Mouse (Mus musculus): Measurements from ENCODE around the gene Zfp277. TPM values are rescaled to one million over a fixed set of nuclear protein-coding genes. Genes with fewer than 3 reads are reported as not detected.

Gene Zfp277
- total RNA-seq, 2 experiments from 2014 or later, result 26.9 to 27.5 TPM

GRCm38 (mm10) chr12:40272710-40273109, 173.0 kb downstream of the Zfp277 start:
- ATAC-seq (replicated peaks; ENCODE audit: poor library complexity, severe bottlenecking), result no peak

GRCm38 (mm10) chr12:40268313-40268712, 177.4 kb downstream of the Zfp277 start:
- ATAC-seq (replicated peaks; ENCODE audit: poor library complexity, severe bottlenecking), result no peak

Other genes starting within 250 kb of the Zfp277 start
- gene Lsmem1, start 246.4 kb downstream of the Zfp277 start, total RNA-seq (2014; fragmentation: Nextera tagmentation), result not detected in 2 replicates
- 0.52 TPM in 1 of 2 replicates, not detected in the other for gene Lsmem1, start 246.4 kb downstream of the Zfp277 start, total RNA-seq (2017)
- gene Ifrd1, start 197.4 kb downstream of the Zfp277 start, total RNA-seq (2014; fragmentation: Nextera tagmentation), result 91.2 and 111 TPM in 2 replicates
- gene Ifrd1, start 197.4 kb downstream of the Zfp277 start, total RNA-seq (2017), result 107 and 115 TPM in 2 replicates
- gene Dock4, start 50 bp upstream of the Zfp277 start, total RNA-seq (2014; fragmentation: Nextera tagmentation), result 0.19 and 1.9 TPM in 2 replicates
- 0.57 and 0.99 TPM in 2 replicates for gene Dock4, start 50 bp upstream of the Zfp277 start, total RNA-seq (2017)

All from granulocyte monocyte progenitor cell, adult 5-6 weeks (primary cell).